Mouse (Mus musculus) myocyte (in vitro differentiated cells): ENCODE results near the gene Ubxn6. TPM values are rescaled to one million over a fixed set of nuclear protein-coding genes. Genes with fewer than 3 reads are reported as not detected.
A peak's percentile ranks its signal among the peaks of the same experiment; 100 is the strongest.

Experiments
- H3K27me3 ChIP-seq: one replicate; pipeline ENCODE4 v1.6.1; 2011; ENCODE audit not compliant: control insufficient read depth, insufficient read depth, insufficient read length
- H3K36me3 ChIP-seq: one replicate; pipeline ENCODE4 v1.6.1; 2011; ENCODE audit not compliant: control insufficient read depth, insufficient read depth
- H3K4me2 ChIP-seq: one replicate; pipeline ENCODE4 v1.6.1; 2011; ENCODE audit warnings: low read depth, control low read depth
- H3K4me3 ChIP-seq: one replicate; pipeline ENCODE4 v1.5.1; 2011; ENCODE audit warnings: mild to moderate bottlenecking, control low read depth, moderate library complexity
- H3K79me2 ChIP-seq: one replicate; pipeline ENCODE4 v1.6.1; 2011; ENCODE audit not compliant: control insufficient read depth, insufficient read depth
- H3ac ChIP-seq: one replicate; pipeline ENCODE4 v1.6.1; 2011; ENCODE audit not compliant: control insufficient read depth, insufficient read length
- CEBPB ChIP-seq: IDR thresholded peaks from 2 replicates; pipeline ENCODE4 v1.6.1; 2011; ENCODE audit warnings: mild to moderate bottlenecking, moderate library complexity; ENCODE audit not compliant: poor library complexity, insufficient read depth, severe bottlenecking
- E2F4 ChIP-seq: IDR thresholded peaks from one replicate; pipeline ENCODE4 v1.6.1; 2011; ENCODE audit warnings: mild to moderate bottlenecking, control low read depth, moderate library complexity; ENCODE audit not compliant: insufficient read depth
- MAX ChIP-seq: IDR thresholded peaks from one replicate; pipeline ENCODE4 v1.6.1; 2011; ENCODE audit warnings: low read depth, mild to moderate bottlenecking, control low read depth
- MYOD1 ChIP-seq, 3 experiments: IDR thresholded peaks; one replicate each; pipeline ENCODE4 v1.6.1; 2011; ENCODE audit warnings: control low read depth in 2 of 3, low read depth in 2 of 3, mild to moderate bottlenecking in 2 of 3, moderate library complexity in 1 of 3; ENCODE audit not compliant: insufficient read length in 2 of 3, control insufficient read depth in 1 of 3
- MYOG ChIP-seq, 3 experiments: IDR thresholded peaks; one replicate each; pipeline ENCODE4 v1.6.1; 2011; ENCODE audit warnings: control low read depth in 2 of 3, low read depth in 2 of 3, mild to moderate bottlenecking in 2 of 3; ENCODE audit not compliant: insufficient read length in 2 of 3, control insufficient read depth in 1 of 3, insufficient read depth in 1 of 3
- POLR2A ChIP-seq: IDR thresholded peaks from one replicate; pipeline ENCODE4 v1.6.1; 2011; ENCODE audit warnings: low read depth, mild to moderate bottlenecking, control low read depth, moderate library complexity; ENCODE audit not compliant: insufficient read length
- POLR2AphosphoS2 ChIP-seq: IDR thresholded peaks from one replicate; pipeline ENCODE4 v1.6.1; 2011; ENCODE audit warnings: low read depth, control low read depth; ENCODE audit not compliant: insufficient read length
- REST ChIP-seq: IDR thresholded peaks from one replicate; pipeline ENCODE4 v1.6.1; 2011; ENCODE audit warnings: mild to moderate bottlenecking, control low read depth, moderate library complexity; ENCODE audit not compliant: insufficient read depth, insufficient read length
- SRF ChIP-seq: IDR thresholded peaks from one replicate; pipeline ENCODE4 v1.6.1; 2011; ENCODE audit warnings: low read depth; ENCODE audit not compliant: control insufficient read depth, insufficient read length
- TCF12 ChIP-seq: IDR thresholded peaks from one replicate; pipeline ENCODE4 v1.6.1; 2011; ENCODE audit warnings: mild to moderate bottlenecking, control low read depth; ENCODE audit not compliant: poor library complexity, insufficient read depth, severe bottlenecking
- TCF3 ChIP-seq: IDR thresholded peaks from one replicate; pipeline ENCODE4 v1.6.1; 2011; ENCODE audit warnings: low read depth, control low read depth; ENCODE audit not compliant: insufficient read length
- USF1 ChIP-seq: IDR thresholded peaks from one replicate; pipeline ENCODE4 v1.6.1; 2011; ENCODE audit warnings: low read depth, mild to moderate bottlenecking, control low read depth, moderate library complexity
- polyA plus RNA-seq: library from polyadenylated mRNA; unstranded; fragments of >200 nt; fragmentation: generic; extraction: Trizol; gene quantifications from one replicate; pipeline ENCODE4 v1.2.1, GENCODE M21; 2012; ENCODE audit warnings: missing spikeins

Gene Ubxn6
- 54.3 TPM for polyA plus RNA-seq

GRCm38 (mm10) chr17:56074827-56075208 lies at the start of gene Ubxn6:
Gene Ubxn6 (minus strand): TSS chr17:56075028.
- TF ChIP-seq REST (no peak), USF1 (peak; percentile 87), MYOG (IDR thresholded peaks at IDR 0.05; ENCODE audit: control insufficient read depth in 1 of 3, insufficient read depth in 1 of 3, insufficient read length in 2 of 3, low read depth in 2 of 3) (no peak)
- peak within 1 kb of the TSS; percentile 44 for H3K4me3 ChIP-seq
- H3K27me3 ChIP-seq, result no peaks in the 10 kb centered on the region

GRCm38 (mm10) chr17:56123681-56124340 lies 49.0 kb upstream of the Ubxn6 start:
- H3K4me3 ChIP-seq, result no peak overlapping the region
- TF ChIP-seq TCF12, result no peak
- no peak for TF ChIP-seq MYOG (IDR thresholded peaks at IDR 0.05; ENCODE audit: control insufficient read depth in 1 of 3, insufficient read depth in 1 of 3, insufficient read length in 2 of 3, low read depth in 2 of 3)
- TF ChIP-seq SRF, result no peak
- TF ChIP-seq MYOD1 (IDR thresholded peaks at IDR 0.05; ENCODE audit: control insufficient read depth in 1 of 3, insufficient read length in 2 of 3, low read depth in 2 of 3), result no peak
- TF ChIP-seq REST, result no peak
- no peak for TF ChIP-seq CEBPB
- no peak for TF ChIP-seq USF1
- no peak for TF ChIP-seq MAX
- no peak for TF ChIP-seq E2F4
- no peak for TF ChIP-seq POLR2AphosphoS2
- TF ChIP-seq TCF3, result no peak
- no peak for TF ChIP-seq POLR2A
- H3K4me2 ChIP-seq, result no peak overlapping the region
- no peaks in the 10 kb centered on the region for H3K79me2 ChIP-seq
- peaks cover 52% of the 10 kb centered on the region for H3K27me3 ChIP-seq
- H3K36me3 ChIP-seq, result no peaks in the 10 kb centered on the region
- H3ac ChIP-seq, result no peak overlapping the region

More at GRCm38 (mm10) chr17:56074827-56075208, at the start of gene Ubxn6:
- Histone ChIP-seq H3K36me3 (peaks cover 16% of the 10 kb centered on the region), H3K4me2 (peak within 1 kb of the TSS; percentile 90), H3ac (no peak within 1 kb of the TSS), H3K79me2 (peaks cover 1% of the 10 kb centered on the region)

GRCm38 (mm10) chr17:56123161-56123560 lies 48.3 kb upstream of the Ubxn6 start:
- Histone ChIP-seq H3K4me3 (no peak overlapping the region), H3K27me3 (peaks cover 49% of the 10 kb centered on the region), H3K36me3 (no peaks in the 10 kb centered on the region), H3K79me2 (no peaks in the 10 kb centered on the region), H3ac (no peak overlapping the region), H3K4me2 (no peak overlapping the region)
- TF ChIP-seq SRF, result no peak
- no peak for TF ChIP-seq REST
- no peak for TF ChIP-seq MAX
- TF ChIP-seq USF1, result no peak
- no peak for TF ChIP-seq POLR2A
- no peak for TF ChIP-seq MYOD1 (IDR thresholded peaks at IDR 0.05; ENCODE audit: control insufficient read depth in 1 of 3, insufficient read length in 2 of 3, low read depth in 2 of 3)
- TF ChIP-seq TCF3, result no peak
- TF ChIP-seq CEBPB, result no peak
- no peak for TF ChIP-seq E2F4
- no peak for TF ChIP-seq TCF12

GRCm38 (mm10) chr17:56121826-56122225 lies 47.0 kb upstream of the Ubxn6 start, which contains the start of gene Lrg1:
Gene Lrg1 (minus strand): TSS chr17:56122001.
- no peaks in the 10 kb centered on the region for H3K79me2 ChIP-seq
- H3K27me3 ChIP-seq, result peaks cover 41% of the 10 kb centered on the region
- TF ChIP-seq CEBPB (no peak), POLR2AphosphoS2 (no peak), E2F4 (no peak), MYOD1 (IDR thresholded peaks at IDR 0.05; ENCODE audit: control insufficient read depth in 1 of 3, insufficient read length in 2 of 3, low read depth in 2 of 3) (no peak), MAX (no peak), POLR2A (no peak), SRF (no peak), TCF12 (no peak), REST (no peak), TCF3 (no peak), MYOG (IDR thresholded peaks at IDR 0.05; ENCODE audit: control insufficient read depth in 1 of 3, insufficient read depth in 1 of 3, insufficient read length in 2 of 3, low read depth in 2 of 3) (no peak), USF1 (no peak)
- no peak within 1 kb of the TSS for H3K4me3 ChIP-seq
- no peak within 1 kb of the TSS for H3ac ChIP-seq
- H3K4me2 ChIP-seq, result no peak within 1 kb of the TSS
- H3K36me3 ChIP-seq, result no peaks in the 10 kb centered on the region
